Mouse (Mus musculus) frontal cortex, postnatal 25 days (tissue): ENCODE data around the gene Tmem100.

Source experiments
- DNase-seq, 2 experiments: peaks; one replicate each; pipeline ENCODE4 v3.0.0; 2022; ENCODE audit warnings: low spot score in 2 of 2

The Tmem100 gene

DNA sequence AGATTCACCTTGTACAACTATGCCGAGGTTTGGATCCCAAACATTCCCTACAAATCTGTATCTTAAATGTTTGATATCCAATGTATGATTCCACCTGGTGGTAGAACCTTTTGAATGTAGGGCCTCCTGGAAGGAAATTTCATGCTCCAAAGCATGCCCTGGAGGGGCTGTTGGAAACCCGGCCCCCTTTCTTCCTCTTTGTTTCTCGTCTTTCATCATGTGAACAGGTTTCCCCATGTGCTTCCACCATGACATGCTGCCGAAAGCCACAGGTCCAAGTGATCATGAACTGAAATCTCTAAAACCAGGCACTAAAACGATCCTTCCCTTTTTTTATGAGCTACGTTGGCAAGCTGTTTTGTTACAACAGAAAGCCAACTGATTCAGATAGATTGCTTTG, 16.5 kb upstream of the Tmem100 start:
- no peak for DNase-seq

DNA sequence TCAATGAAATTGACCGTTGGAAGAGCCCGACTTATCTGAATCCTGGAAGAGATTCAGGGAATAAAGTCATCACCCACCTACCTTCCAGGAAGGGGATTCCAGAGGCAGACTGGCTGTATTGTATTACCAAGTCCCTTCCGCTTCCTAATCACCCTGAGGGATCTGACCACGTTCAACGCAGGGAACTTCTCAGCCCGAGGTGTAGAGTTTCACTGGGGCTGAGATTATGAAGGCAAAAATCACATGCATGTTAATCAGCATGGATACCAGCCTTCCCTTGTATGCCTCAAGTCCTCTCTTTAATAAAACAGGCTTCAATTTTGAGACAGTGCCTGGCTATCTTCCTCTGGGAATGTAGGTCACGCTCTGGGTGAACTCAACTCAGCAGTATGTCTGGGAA, 14.9 kb upstream of the Tmem100 start:
- DNase-seq: no peak

DNA sequence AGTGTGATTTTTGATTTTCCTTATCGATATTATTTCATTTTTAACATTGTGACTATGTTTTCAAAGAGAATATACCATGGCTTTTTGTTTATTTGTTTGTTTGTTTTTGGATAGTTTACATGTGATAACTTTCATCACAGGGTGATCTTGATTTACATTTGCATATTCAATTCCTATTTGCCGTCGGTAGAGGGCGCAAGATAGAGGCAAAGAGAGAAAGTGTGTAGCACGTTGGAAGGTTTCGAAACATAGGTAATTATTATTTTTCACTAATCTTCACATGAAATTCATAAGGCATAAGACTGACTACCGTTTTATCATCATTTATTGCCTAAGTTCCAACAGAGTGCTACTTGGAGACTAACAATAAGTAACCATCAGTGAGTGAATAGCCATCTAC, 11.0 kb upstream of the Tmem100 start:
- no peak for DNase-seq

DNA sequence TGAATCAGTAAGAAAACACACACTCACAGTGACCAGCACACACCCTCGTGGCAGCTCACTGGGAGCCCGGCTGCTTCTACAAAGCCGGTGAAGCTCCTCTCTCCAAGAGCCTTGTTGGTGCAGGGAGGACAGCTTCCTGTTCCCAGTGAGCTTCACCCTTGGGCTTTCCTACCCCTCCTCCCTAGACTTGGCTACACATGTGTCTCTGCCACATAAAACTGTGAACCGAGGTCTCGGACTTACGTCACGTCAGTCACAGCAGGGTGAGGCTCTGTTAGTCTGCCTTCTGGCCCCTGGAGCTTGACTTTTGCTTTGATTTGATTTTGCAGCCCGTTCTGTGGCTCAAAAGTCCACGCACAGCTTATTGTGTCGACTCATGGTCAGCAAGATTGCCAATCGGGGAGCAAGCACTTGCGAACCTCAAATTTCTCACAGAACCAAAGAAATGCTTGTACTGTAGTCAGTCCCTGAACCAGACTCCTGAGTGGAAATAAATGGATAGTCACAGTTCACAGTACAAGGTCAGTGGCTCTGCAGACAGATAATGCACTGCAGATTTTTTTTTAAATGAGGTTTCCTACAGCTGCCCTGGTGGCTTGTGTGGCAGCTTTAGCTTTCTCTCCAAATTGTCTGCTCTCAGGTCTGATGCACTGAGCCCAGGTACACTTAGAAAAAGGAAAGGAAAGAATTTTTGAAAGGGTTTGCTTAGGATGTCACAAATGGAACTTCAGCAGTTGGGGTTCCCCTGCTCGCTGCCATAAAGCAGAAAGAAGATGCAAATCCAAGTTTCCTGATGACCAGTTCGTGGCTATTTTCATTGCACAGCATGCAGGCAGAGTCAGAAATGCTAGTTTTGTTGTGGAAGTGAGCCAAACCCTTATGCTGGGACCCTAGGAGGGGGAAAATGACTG, 4.0 kb upstream of the Tmem100 start:
- no peak for DNase-seq

DNA sequence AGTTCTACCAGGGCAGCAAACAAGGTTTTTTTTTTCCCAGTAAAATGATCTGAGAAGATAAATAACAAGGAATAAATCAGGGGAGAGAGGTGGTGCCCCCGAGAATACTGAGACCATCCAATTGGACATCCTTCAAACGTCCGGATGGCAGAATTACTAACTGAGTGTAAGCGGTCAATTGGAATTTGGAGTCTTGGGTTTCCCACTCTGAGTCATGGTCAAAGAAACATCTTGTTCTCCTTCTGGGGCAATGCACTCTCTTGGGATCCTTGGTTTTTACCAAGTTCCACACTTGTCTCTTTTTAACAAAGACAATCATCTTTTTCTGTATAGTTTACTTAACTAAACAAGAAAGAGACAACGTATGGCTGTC, 3.4 kb upstream of the Tmem100 start:
- DNase-seq: no peak

DNA sequence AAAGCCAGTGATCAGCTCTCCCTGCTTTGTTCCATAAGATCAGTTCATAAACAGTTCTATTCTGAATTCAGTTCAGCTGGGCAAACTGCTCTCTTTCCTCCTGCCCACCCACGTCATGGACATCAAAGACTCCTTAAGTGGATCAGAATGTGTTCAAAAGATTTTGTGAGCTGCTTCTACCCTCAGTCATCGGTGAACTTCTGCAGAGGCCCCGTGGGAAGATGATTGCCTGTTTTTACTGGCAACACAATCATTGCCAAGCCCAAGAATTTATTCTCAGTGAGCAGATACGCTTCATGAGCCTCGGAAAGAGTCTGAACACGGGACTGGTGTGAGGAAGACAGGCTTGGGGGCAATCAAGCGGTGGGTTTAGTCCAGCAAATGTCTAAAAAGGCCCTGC, 2.9 kb upstream of the Tmem100 start:
- DNase-seq: no peak

DNA sequence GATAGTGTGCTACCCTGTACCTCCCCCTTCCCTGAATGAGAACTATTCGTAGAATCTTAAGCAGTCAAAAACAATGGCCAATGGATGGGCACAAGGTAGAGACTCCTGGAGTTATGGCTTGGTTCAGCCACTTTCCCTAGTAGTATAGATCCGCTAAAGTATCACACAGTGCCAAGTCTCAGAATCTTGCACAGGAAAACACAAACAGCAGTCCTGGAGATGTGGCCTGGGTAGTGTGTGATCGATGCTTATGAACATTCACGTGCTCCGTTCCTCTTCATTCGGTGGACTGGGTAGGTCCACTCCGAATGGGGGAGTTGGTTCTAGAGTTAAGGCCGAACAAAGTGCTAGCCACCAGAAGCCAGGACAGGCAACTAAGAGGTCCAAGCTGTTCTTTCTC, 1.4 kb upstream of the Tmem100 start:
- DNase-seq: no peak

DNA sequence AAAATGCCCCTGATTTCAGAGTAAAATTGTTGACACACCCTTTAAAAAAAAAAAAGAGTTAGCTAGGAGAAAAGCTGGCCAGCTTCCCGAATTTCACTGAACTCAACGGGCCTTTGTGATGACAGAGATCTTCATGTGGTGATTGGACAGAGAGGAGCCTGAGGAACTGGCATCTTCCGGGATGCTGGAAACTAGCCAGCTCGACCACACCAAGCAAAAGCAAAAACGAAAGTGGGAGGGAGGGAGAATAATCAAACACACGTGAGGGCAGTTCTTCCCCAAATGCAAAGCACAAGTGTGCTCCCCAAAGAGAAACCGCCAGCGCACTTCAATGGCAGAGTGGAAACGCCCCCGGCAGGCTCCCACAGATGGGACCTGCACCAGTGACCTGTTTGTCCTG, 794 bp upstream of the Tmem100 start:
- no peak for DNase-seq

DNA sequence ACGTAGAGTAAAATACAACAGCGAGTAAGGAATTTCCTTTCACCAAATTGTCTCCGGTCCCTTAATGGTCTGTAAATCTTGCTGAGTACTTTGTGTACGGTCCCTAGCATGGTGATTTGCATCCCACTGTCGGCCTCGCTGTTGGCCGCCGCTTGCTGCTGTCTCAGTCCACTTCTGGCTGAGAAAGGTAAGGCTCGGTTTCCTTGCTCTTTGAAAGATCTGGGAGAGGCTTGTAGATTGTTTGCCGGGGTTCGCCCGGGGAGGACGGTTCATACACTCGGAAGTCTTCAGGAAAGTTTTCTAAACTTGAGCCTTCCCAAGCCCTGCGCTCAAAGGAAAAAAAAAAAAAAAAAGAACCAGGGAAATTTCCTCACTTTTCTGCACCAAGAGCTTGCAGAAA, 409 bp downstream of the Tmem100 start:
- DNase-seq: peak in 1 of 2 experiments; percentile 24

DNA sequence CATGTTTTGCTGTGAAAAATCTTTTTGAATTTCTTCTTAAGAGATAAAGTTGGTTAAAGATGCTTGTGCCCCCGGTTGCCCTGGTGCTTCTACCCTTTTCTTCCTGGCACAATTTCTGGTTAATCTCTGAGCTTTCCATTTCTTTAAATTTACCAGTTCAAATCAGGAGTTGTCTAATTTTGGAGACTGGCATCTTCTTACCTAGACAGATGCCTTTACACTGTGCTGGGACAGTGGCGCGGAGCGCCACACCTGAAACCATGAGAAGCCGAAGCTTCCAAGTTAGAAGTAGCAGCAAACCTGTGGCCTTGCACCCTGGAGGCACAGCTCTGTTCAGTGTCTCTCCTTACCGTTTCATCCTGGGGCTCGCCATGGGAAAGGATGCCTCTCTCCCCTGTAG, 928 bp downstream of the Tmem100 start:
- no peak for DNase-seq

DNA sequence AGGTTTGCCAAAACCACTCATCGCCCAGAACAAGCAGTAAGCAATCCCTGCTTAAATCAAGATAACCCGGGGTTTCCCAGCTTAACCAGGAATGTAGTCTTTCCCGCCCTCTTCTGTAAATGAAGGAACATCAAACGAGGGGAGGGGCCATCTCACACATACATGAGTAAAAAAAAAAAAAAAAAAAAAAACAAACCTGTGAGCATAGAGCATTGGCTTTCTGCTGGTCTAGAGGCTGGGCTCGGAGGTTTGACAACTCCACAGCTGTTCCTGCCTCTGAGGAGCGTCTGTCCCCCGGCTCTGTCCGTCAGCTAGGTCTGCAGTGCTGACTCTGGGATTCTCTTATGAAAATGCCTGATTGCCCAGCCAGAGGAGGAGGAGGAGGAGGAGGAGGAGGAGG, 2.7 kb downstream of the Tmem100 start:
- no peak for DNase-seq

DNA sequence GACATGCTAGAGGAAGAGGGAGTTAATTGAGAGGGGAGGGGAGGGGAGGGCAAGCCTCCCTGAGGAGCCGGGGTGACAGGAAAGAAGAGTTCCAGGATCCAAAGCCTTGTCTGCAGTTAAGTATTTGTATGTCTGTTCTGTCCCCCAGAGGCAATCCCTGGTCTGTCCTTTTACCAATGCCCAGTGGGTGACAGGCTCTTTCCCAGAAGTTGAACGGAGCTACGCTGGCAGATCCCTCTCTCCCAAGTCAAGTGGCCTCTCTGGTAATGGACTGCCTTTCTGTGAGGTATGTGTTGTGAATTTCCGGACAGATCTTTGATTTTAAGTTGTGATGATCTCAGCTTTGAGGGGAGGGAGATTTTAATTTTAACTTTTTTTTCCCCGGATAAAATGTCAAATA, 3.3 kb downstream of the Tmem100 start:
- no peak for DNase-seq

DNA sequence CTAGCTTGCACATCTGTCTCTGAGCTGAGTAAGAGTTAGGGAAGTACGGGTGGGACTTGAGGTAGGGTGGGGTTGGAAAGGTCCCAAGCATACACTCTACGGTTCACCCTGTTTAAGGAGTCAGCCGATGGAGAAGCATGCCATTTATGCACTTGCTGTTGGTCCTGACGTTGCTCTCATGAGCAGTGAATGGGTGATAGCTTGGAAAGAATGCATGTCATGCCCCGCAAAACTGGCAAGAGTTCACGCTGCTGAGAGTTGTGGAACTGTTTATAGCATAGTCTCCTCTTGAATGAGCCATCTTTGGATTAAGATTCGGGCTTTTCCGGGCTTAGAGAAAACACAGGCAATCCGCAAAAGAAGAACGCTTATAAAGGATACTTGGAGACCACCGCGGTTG, 4.5 kb downstream of the Tmem100 start:
- DNase-seq: no peak

DNA sequence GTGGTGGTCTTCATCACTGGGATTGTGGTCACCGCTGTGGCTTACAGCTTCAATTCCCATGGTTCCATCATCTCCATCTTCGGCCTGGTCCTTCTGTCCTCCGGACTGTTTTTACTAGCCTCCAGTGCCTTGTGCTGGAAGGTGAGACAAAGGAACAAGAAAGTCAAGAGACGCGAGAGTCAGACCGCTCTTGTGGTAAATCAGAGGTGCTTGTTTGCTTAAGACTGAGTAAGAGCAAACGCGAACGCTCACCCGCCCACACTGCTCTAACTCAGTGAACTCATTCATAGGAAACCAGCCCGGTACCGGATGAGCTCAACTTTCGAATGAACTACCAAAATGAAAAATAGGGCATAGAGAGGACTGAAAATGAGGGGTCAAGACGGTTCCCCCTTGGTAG, 5.4 kb downstream of the Tmem100 start:
- no peak for DNase-seq

DNA sequence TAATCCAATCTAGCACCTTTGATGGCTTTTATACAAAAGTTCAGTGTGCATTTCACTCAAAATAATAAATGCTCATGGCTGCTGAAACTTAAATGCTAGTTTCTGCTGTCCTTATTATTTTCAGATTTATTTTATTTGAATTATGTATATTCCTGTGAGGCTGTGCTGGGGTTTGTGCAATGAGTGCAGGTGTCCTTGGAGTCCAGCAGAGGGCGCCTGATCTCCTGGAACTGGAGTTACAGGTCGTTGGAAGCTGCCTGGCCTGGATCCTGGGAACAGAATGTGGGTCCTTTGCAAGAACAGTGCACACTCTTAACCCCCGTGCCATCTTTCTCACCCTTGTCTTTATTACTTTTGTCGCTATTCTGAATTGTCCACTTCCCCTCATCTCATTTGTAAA, 6.3 kb downstream of the Tmem100 start:
- DNase-seq: no peak

DNA sequence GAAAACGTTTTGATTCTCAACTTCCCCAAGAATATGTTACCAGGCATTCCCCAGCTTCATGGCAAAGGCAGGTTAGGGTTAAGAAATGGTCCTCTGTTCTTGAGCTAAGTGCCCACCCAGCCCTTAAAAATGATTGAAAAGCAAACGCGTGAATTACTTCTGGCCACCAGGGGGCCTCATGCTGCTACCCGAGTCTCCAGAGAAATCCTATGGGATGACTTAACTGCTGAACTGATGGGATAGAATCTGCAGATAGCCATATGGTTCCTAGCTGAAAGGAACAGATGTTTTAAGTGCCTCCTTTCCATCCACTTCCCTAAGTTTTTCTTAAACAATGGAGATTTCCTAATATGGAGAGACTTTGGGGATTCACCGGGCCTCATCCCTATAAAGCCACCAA, 7.9 kb downstream of the Tmem100 start:
- peak in 1 of 2 experiments; percentile 27 for DNase-seq

DNA sequence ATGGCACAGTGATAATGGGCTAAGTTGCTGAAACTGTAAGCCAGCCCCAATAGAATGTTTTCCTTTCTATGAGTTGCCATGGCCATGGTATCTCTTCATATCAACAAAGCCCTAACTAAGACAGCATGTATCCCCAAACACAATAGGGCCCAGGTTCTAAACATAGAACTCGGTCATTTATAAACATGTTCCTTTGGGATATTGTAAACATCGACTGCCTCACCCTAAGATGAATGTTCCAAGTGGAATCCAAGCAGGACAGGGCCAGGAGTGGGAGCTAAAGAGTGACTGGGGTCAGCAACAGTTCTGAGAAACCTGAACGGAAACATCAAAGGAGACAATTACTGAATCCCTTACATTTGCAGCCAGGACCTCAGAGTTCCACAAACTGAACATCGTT, 14.3 kb downstream of the Tmem100 start:
- no peak for DNase-seq

DNA sequence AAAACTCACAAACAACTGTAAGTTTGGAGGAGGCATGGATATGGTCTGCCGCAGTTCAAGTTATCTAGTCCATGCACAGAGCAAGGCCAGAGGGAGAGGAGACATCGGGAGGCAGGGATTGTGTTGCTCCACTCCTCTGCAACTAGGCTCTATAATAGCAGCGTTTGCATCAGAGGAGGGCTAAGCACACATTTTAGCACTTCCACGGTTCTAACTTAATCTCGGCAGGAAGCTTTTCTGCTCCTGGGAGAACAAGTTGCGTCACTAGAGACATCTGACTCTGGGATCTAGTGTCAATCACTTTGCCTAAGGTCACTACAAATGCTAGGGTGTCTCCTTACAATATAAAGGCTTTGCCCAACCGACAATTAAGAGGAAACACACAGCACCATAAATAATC, 16.1 kb downstream of the Tmem100 start:
- DNase-seq: no peak

DNA sequence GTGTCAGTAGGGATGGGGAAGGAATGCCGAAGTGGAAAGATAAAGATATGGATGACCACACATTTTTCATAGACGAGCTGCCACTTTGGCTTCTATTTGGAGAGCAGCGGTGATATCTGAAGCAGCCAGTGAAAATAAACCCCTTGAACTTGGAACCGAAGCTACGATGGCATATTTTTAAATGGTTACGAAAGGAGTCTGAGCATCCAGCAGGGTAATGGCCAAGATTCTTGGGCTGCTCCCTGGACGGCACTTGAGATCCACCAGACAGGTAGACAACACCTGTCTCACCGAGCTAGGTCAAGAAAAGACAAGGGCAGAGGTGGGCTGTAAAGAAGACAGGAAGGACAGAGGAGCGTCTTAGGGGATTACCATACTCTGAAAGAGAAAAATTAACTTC, 17.1 kb downstream of the Tmem100 start:
- DNase-seq: no peak

DNA sequence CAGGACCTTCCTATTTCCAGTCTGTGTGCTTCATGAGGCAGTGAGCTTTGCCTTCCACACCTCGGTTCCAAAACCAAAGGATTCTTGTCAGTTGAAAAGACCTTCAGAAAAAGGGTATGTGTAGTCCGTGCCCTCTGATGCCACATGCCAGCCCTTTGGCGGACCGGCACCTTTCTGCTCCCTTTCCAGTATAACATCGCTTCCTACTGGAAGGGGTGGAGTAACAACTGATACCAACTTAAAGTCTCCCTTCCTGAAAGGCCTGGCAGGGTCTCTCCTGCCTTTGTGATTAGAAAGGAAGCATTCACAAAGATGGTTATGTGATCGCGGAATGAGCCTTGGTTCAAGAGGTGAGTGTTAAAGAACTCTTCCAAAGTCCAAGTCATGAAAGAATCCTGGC, 19.9 kb downstream of the Tmem100 start:
- DNase-seq: no peak

DNA sequence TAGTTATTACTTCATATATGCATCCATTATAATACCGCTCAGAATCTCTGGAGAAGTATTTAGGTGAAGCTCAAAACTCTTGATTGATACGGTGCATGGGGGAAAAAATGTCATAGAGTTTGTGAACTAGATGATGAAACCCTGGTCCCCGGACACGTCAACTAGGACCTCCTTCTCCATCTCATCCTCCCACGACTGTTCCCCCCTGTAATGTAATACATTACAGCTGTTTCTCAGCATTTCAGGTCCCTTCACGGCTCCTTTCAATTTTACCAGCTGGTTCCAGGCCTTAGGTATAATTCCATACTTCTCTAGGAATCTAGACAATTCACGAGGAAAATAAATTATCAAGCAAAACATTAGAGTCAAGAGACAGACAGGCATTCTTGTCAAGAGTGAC, 22.6 kb downstream of the Tmem100 start:
- no peak for DNase-seq

DNA sequence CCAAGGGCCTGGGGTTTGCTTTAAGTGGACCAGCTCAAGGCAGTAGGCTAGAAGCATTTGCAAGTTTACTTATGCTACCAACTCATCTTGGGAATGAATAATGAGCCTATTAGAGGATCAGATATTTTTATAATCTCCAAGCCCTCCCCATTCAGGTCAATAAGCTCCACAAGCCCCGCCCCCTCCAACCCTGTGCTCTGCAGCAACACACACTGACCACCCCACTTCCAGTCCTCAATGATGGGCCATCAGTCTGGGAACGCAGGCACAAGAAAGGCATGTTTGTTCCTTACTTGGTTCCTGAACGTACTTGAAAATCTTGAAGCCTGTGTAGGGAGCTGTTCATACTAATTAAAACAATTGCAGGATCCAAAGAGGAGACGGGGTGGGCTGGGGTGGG, 23.7 kb downstream of the Tmem100 start:
- DNase-seq: no peak

DNA sequence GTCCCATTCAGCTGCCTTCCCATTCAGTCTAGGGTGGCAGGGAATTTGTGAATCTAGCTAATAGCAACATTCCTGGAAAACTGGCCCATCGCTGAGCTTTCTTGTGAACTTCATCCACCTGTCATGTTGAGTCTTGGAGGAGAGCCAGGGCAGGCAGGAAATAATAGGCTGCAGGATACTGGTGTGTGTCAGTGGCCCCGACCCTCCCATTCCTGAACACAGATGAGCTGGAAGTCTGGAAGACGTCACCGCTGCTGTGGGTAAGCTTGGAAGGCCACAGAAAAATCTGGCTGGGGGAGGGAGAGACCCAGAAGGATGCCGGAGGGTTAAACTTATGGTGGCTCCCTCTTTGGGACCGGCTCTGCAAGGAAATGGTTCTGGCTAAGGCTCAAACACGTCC, 24.3 kb downstream of the Tmem100 start:
- DNase-seq: no peak

DNA sequence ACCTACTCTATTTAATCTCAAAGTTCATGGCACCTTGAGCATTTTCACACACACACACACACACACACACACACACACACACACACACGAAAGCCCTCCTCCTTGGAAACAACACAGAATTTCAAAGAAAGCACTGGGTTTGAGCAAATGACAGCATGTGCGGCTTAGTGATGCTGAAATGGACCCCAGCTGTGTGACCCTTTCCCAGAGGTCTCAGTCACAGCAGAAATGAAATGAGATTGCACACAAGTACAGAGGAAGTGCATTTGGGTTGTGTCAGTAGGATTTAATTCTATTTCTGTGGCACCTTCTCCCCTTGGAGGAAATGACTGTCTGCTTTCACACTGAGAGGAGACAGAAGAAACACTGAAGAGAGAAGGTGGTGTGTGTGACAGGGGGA, 26.9 kb downstream of the Tmem100 start:
- no peak for DNase-seq
